Mouse (Mus musculus) forebrain, embryonic 12.5 days (tissue): Measurements from ENCODE around the gene Patl2. TPM values are rescaled to one million over a fixed set of nuclear protein-coding genes. Genes with fewer than 3 reads are reported as not detected.

Experiments used
- ATAC-seq: fragments of 200-750 bp; cut with Nextera tagmentation; 2 replicates; pipeline ENCODE4 v1.8.0; 2017; ENCODE audit warnings: moderate TSS enrichment; ENCODE audit not compliant: low FRiP score
- H3K27ac ChIP-seq: fragments of 300-500 bp; sonication (generic); 2 replicates; pipeline ENCODE4 v1.5.1; 2016; ENCODE audit warnings: mild to moderate bottlenecking
- H3K27me3 ChIP-seq: fragments of 300-500 bp; sonication (generic); 2 replicates; pipeline ENCODE4 v1.6.1; 2016; ENCODE audit warnings: mild to moderate bottlenecking
- H3K36me3 ChIP-seq: fragments of 300-500 bp; sonication (generic); replicated peaks from 2 replicates; pipeline ENCODE4 v1.6.1; 2016; ENCODE audit warnings: mild to moderate bottlenecking
- H3K4me1 ChIP-seq: fragments of 300-500 bp; sonication (generic); 2 replicates; pipeline ENCODE4 v1.6.1; 2016
- H3K4me2 ChIP-seq: fragments of 300-500 bp; sonication (generic); 2 replicates; pipeline ENCODE4 v1.6.1; 2016; ENCODE audit warnings: mild to moderate bottlenecking, moderate library complexity
- H3K4me3 ChIP-seq: fragments of 300-500 bp; sonication (generic); replicated peaks from 2 replicates; pipeline ENCODE4 v1.5.1; 2016; ENCODE audit warnings: mild to moderate bottlenecking
- H3K9ac ChIP-seq: fragments of 300-500 bp; sonication (generic); 2 replicates; pipeline ENCODE4 v1.6.1; 2016; ENCODE audit warnings: mild to moderate bottlenecking
- H3K9me3 ChIP-seq: fragments of 300-500 bp; sonication (generic); 2 replicates; pipeline ENCODE4 v1.6.1; 2016
- WGBS: fragments of 180-500 bp; shearing (Covaris S2); methylation state at CpG from one replicate; pipeline ENCODE4 v1.1.7; 2016; 5-methylcytosine and 5-hydroxymethylcytosine counted together
- polyA plus RNA-seq: library from polyadenylated mRNA; unstranded; fragments of >200 nt; fragmentation: Nextera tagmentation; extraction: Ambion mirVana; gene quantifications from 2 replicates; pipeline ENCODE4 v1.2.1, GENCODE M21; 2016

Gene Patl2
- polyA plus RNA-seq, 1 experiment from 2014 or later, result not detected

DNA sequence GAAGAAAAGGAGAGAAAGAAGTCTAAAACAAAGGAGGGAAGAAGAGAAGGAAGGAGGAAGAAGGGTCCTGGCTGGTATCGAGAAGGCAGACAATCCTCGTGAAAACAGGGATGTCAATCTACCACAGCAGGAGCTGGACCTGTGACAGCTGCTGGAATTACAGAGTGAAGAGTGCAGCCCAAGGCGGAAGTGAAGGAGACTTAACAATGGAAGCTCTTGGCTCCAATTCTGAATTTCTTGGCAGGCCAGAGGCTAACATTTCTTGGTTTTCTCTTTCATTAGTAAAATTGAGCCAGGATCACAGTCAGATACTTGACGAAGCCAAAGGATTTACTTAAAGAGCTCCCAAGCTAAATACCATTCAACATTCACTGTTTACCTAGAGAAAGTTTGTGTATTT is 99.5 kb downstream of the Patl2 start:
- no peaks in the 10 kb centered on the region for H3K27me3 ChIP-seq
- no peak for ATAC-seq
- no peaks in the 10 kb centered on the region for H3K9me3 ChIP-seq
- H3K36me3 ChIP-seq, result peaks cover 84% of the 10 kb centered on the region
- no peak overlapping the region for H3K4me2 ChIP-seq
- no peak overlapping the region for H3K27ac ChIP-seq
- no peaks in the 10 kb centered on the region for H3K4me1 ChIP-seq
- no peak overlapping the region for H3K9ac ChIP-seq
- no peak overlapping the region for H3K4me3 ChIP-seq
- whole genome bisulfite sequencing, result 82% methylated on average over 4 of the region's 4 CpGs

DNA sequence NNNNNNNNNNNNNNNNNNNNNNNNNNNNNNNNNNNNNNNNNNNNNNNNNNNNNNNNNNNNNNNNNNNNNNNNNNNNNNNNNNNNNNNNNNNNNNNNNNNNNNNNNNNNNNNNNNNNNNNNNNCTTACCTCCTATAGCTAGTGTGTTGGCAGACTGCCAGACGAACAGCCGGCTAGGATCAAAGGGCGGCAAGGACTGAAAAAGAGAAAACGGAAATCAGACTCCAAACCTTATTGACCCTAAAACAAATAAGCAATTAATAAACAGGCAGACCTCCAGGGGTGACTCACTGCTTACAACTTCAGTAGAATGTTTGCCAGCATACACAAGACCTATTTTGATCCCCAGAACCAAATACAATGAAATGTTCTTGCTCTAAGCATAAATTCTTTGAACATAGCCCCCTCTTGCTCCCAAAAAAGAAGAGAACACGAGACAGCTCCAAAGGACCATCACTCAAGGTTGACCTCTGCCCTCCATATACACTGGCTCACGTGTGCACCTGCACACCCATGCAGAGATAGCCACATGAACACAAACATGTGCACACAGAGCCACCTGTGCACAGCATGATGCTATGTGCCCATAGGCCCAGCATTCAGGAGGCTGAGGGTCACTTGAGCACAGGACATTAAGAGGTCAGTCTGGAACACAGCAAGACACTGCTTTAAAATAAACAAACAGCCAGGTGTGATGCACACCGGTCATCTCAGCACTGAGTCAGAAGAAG is 104.1 kb downstream of the Patl2 start:
- Histone ChIP-seq H3K27me3 (no peaks in the 10 kb centered on the region), H3K9ac (no peak overlapping the region), H3K36me3 (peaks cover 77% of the 10 kb centered on the region), H3K9me3 (no peaks in the 10 kb centered on the region), H3K4me2 (no peak overlapping the region), H3K4me1 (no peaks in the 10 kb centered on the region), H3K4me3 (no peak overlapping the region), H3K27ac (no peak overlapping the region)
- ATAC-seq, result no peak
- whole genome bisulfite sequencing, result 57% methylated on average over 7 of the region's 7 CpGs

Other genes starting within 250 kb of the Patl2 start
- 73.0 and 78.9 TPM in 2 replicates for gene Ctdspl2, start 230.2 kb downstream of the Patl2 start, polyA plus RNA-seq
- 0.54 and 0.56 TPM in 2 replicates for gene Mageb3, start 230.1 kb downstream of the Patl2 start, polyA plus RNA-seq
- 13.1 and 14.4 TPM in 2 replicates for gene Eif3j1, start 157.6 kb downstream of the Patl2 start, polyA plus RNA-seq
- gene Spg11, start 67.8 kb downstream of the Patl2 start, polyA plus RNA-seq, result 15.3 and 16.9 TPM in 2 replicates
- 80.0 and 89.6 TPM in 2 replicates for gene B2m, start 38.5 kb downstream of the Patl2 start, polyA plus RNA-seq
- not detected in 2 replicates for gene Trim69, start 25.5 kb downstream of the Patl2 start, polyA plus RNA-seq
- gene Terb2, start 83 bp upstream of the Patl2 start, polyA plus RNA-seq, result not detected in 2 replicates
- 23.9 and 24.3 TPM in 2 replicates for gene Sord, start 48.6 kb upstream of the Patl2 start, polyA plus RNA-seq
- not detected in 2 replicates for gene Duox2, start 112.3 kb upstream of the Patl2 start, polyA plus RNA-seq
- not detected in 2 replicates for gene Duoxa2, start 112.7 kb upstream of the Patl2 start, polyA plus RNA-seq
- 0.17 TPM in 1 of 2 replicates, not detected in the other for gene Duoxa1, start 127.5 kb upstream of the Patl2 start, polyA plus RNA-seq
- gene Duox1, start 129.5 kb upstream of the Patl2 start, polyA plus RNA-seq, result 0.04 and 0.08 TPM in 2 replicates
- 5.1 and 6.8 TPM in 2 replicates for gene Shf, start 183.0 kb upstream of the Patl2 start, polyA plus RNA-seq
- gene Slc28a2, start 240.3 kb upstream of the Patl2 start, polyA plus RNA-seq, result not detected in 2 replicates